8 mouse cellular contexts compared by ENCODE assay signal in the genomic region with DNA sequence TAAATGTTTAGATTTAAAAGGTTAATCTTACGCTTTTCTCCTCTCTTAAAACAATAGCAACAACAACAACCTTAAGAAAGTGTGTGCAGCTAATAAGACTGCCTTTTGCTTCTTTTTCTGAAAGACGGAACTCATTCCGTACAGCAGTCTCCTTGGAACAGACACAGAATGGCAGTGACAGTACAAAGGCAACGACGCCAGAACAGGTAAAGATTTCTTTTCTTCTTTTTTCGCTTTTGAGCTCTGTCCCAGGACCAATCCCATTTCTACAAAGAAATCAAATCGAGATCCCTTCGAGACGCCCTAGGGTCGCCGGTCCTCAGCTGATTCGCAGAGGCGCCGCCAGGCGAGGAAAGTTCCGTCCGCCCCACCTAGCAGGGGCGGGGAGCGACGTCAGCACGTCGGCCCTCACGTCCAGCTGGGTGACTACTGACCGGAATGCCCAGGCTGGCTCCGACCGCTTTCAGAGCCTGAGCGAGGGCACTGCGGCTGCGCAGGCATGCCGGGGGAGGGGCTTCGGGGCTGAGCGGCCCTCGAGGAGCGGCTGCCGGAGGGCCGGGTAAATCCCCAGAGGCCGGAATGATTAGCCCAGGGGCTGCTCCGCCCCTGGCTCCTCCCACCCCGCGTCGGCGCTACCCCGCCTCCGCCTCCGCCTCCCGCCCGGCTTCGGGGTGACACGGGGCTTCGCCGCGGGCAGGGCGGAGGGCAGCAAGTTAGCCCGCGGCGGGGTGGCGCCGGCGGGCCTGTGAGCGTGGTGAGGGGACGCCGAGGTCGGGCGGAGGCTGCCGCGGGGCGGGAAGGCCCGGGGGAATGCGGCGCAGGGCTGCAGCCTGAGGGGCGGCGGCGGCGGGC. TPM values are rescaled to one million over a fixed set of nuclear protein-coding genes. Genes with fewer than 3 reads are reported as not detected.
DNase-seq lines count a peak whose midpoint lies in the region; ATAC-seq lines count a peak whose summit lies in the region.

TSS of gene Nbeal1 (plus strand) at position 668 of the 852 bp plus-strand sequence.

- peak; percentile 94 for ATAC-seq in megakaryocyte progenitor cell, adult 5-6 weeks (replicated peaks; ENCODE audit: poor library complexity)

- peak; percentile 98 for DNase-seq in adipocyte (ENCODE audit: low spot score)
- peak; percentile 98 for DNase-seq in embryo, embryonic 10 days (ENCODE audit: low spot score)
- peak; percentile 99 for DNase-seq in gastrocnemius, postnatal 10 days
- DNase-seq in induced T-regulatory cell, adult 2 months (ENCODE audit: low read depth), result peak; percentile 96
- peak; percentile 94 to 98 for DNase-seq in left cerebral cortex, adult 9 months (ENCODE audit: low spot score in 2 of 2)
- DNase-seq in right cerebral cortex, postnatal 14 days, result peak; percentile 96
- peak; percentile 98 to 100 for DNase-seq in urinary bladder, postnatal 36 days (ENCODE audit: low spot score in 2 of 2)

RNA-seq across cellular contexts. Expression of gene Nbeal1, which starts in this region (rescaled TPM):
- total RNA-seq in gastrocnemius, postnatal 10 days (2021), result 10 to 100 TPM; 22.4 to 32.3 TPM
- total RNA-seq in megakaryocyte progenitor cell, adult 5-6 weeks (2015), result 8.4 and 12.9 TPM in 2 replicates
- total RNA-seq in megakaryocyte progenitor cell, adult 5-6 weeks (2017), result 5.2 and 13.5 TPM in 2 replicates

Comparison
In these comparisons a context has a peak if more than half of its experiments do, and no peak if none do; other contexts are left out.
1. Peak in every context shown above with its lines: DNase-seq and ATAC-seq.